Mouse (Mus musculus) monocyte, adult 2 months (primary cell): ENCODE results near the gene Trip4.
A peak's percentile ranks its signal among the peaks of the same experiment; 100 is the strongest.

Source experiments
- DNase-seq, 2 experiments: peaks; one replicate each; pipeline ENCODE4 v3.0.0; 2022; ENCODE audit warnings: low spot score in 2 of 2, low read depth in 1 of 2

Trip4 gene

DNA sequence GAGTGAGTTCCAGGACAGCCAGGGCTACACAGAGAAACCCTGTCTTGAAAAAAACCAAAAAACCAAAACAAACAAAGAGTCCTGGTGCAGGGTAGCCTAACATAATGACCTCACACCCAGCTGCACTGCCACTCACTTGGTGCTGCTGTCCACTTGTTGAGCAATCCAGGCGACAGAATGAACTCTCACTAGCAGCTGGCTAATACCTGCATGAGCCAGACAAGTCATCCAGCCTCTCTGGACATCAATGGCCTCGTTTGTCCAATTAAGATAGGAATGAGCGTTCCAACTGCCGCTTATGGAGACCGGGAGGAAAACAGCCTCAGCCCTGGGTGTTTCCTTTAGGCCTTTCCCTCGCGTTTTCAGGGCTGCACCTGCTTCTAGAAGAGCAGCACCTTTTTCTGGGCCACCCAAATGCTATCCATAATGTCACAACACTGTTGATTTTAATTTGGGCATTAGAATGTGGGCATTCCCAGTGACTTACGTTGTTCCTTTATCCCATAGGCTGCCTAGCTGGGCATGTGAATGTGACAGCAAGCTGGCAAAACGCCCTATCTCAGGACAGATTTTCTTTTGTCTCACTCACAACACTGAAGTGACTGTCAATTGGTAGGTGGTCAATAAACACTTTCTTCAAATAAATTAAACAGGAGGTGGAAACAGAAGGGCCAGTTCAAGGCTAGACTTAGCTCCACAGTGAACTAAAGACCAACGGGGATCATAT lies 73.8 kb downstream of the Trip4 start:
- no peak for DNase-seq

DNA sequence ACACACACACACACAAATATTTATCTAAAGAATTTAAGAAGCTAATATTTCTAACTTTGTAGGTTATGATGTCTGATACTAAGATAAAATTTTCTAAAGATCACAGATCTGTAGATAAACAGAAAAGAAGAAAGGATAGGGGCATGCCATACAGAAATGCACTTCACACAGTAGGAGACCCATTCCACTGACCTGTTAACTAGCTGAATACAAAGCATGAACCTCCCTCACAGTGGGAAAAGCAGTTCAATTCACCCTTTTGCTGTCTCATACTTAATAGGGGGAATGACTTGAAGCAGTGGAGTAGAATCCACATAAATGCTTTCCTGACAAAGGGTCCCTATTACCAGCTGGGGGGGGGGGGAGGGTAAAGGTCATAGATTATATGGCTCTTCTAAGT lies 75.0 kb downstream of the Trip4 start:
- no peak for DNase-seq

DNA sequence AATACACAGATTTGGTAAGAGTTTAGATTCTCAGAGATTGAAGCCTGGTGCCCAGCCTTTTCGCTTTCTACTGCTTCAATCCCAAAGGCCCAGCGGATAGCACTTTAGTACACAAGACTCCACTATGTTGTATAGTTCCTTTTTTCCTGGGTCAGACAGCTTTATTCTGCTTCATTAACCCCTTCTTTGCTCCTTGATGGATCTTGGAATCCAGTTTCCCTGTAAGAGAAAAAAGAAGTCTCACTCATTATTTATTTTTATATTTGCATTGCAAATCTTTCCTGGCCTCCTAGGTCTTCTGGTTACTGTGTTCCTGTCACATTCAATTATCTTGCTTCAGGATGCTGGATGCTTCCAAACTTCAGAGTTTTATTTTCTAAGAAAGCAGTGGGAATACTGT lies 75.4 kb downstream of the Trip4 start:
- no peak for DNase-seq

DNA sequence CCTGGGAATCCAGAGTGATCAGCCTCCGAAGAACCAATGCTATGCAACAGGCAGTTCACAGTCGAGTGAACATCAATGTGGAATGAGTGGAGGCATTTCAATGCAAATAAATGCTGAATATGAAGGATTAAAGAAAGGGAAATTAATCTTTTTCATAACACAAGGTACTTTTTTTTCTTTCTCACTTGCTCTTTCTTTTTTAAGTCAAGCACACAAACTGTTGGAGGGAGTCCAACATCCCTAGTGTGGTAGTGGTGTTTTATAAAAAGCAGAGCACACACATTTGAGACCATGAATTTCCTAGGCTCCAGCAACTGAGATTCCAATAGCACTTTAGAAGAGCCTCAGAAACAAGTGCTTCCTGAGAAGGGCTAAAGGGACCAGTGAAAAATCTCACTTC lies 76.6 kb downstream of the Trip4 start:
- no peak for DNase-seq

DNA sequence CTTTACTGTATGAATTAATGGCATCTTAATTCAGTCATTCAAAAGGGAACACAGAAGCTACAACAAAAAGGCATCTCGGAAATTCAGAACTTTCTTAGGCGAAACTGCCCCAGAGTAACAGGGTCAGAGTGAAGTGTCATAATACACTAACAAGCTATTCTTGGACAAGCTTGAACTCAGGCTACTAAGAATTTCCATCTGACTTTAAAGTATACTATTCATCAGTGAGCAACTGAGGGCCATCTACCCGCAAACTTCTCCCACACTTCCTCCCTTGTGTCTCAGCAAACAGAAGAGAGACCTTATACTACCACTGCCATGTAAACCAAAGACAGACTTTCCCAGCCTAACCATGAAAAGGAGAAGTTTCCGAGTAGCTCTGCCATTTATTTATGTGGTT lies 77.4 kb downstream of the Trip4 start:
- no peak for DNase-seq

DNA sequence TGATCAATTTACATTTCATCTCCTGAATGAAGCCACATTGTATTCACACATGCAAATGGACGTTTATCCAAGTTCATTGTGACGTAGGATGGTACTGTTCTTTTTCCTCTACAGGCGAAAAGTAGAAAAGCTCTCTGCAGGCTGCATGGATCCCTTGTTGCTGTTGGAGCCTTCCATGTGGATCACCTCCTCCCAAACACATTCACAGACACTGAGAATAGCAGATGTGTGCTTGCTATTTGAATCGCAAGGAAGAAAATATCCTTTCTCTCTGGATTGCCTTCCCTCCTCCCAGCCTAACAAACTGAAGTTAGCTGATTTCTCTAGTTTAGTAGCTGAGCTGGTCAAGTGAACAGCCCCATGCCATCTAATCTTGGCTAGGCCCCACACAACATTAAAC lies 78.3 kb downstream of the Trip4 start:
- DNase-seq, result no peak

DNA sequence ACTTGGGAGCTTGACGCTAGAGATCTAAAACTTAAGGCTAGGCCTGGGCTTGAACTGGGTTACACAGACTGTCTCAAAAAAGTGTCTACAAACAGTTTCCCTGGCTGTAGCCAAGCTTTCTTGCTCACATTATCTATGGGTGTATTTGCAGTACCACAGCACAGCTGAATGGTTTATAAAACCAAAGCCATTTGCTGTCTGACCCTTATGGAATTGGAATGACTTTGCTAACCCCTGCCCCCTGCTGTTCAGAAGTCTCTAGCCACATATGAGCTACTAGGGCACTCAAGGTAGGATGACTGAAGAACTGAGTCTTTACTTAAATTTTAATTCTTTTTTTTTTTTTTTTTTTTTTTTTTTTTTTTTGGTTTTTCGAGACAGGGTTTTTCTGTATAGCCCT lies 79.2 kb downstream of the Trip4 start:
- no peak for DNase-seq

DNA sequence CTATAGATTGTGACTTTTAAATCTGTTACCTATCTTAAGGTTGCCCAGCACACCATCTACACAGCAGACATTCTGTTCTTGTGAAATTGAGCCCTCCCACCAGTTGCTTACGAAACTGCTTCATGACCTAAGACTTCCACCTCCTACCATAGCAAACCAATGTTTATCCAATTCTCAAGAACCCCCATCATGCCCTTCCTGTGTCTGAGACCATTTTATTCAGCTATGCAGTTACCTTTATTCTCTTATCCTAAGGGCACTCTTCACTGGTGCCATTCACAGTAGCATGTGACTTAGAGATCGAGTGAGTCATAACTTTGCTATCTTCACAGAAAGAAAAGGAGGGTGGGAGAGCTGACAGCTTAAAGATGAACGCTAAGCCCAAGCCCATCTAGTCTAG lies 80.1 kb downstream of the Trip4 start:
- DNase-seq, result no peak

DNA sequence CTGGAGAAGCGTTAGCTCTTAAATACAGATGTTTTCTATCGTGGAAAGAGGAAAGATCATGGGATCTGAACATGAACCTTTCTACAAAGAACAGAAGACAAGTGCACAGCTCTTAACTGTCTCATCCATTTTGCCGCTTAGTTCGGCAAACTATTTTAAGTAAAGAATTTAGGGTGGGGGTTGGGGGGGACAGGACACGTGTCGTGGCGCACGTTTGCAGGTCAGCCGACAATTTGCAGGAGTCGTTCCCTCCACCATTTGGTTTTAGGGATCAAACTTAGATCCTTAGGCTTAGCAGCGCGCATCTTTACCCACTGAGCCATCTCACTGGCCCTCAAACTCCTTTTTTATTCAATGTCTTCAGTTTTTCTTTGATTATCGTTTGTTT lies 80.6 kb downstream of the Trip4 start:
- no peak for DNase-seq

DNA sequence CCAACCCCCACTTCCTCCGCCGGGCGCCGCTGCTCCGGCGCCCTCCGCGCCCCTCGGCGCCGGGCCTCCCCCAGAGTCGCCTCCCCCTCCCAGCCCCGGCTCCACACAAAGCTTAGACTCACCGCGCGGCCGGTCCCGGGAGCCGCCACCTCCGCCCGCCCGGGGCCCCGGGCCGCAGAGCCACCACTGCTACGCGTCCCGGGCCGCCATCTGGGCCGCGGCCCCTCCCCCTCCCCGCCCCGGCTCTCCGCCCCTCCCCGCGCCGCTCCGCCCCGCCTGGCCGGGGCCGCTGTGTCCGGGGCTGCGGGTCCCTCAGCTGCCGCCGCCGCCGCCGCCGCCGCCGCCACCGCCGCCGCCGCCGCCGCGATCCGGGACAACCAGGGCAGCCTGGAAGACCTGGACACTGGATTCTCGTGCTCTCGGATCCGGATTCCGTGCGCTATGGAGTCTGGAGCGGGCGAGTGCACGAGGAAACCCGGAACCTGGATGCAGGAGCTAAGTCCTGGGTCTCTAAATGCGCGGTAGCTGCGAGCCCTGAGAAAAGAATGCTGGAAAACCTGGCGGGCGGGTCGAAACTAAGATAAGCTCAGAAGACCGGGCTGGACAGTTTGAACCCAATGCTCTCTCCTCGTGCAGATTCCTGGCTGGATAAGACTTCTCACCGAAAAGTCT lies 81.1 kb downstream of the Trip4 start, which contains the start of gene Zfp609:
Gene Zfp609, minus strand, starts transcription at position 221 of the 672 bp plus-strand sequence.
- peak; percentile 68 to 87 for DNase-seq

DNA sequence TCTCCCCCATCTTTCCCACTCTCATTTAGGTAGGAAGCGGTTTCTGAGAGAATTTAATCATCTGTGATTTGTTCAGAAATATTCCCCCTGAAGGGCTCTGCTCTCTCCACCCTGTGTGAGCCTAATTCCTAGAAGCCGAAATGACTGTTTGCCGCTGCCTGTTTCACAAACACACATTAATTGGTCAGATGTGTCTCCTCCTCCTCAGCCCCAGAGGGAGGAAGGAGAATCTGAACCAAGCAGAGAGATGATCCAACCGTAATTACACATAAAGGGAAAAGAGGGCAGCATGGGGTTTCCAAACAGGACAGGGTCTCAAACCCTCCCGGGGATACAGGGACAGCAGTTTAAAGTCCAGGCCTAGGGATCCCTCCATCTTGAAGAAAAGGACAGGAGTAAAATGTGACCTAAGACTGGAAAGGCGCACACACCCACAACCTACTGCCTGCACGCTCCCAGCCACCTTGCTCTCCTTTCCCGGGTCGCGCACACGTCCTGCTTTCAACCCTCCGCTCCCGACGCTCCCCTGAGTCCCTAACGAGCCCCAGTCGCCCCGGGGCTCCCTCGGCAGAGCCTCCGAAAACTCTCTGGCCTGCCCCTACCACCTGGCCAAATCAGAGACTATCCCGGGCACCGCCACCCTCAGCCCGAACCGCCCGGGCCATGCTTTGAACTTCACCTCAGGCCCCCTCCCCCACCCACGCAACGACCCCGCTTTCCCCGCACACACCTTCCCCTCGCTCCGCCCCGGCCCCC lies 81.8 kb downstream of the Trip4 start:
- DNase-seq, result no peak

DNA sequence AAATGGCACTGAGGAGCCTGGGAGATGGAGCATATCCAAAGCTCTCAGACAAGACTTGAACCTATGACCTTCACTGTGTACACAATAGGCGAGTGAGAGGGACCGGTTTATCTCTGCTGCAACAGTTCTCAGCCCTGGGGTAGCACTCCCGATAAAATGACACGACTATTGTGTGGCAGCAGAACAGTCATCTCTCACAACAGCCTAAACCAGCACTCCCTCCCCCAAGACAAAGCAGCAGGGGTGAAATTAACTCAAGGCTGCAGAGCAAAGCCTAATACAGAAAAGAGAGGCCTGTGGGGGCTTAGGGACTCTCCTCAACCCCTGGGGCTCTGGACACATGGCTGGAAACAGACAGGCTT lies 82.4 kb downstream of the Trip4 start:
- DNase-seq, result no peak

DNA sequence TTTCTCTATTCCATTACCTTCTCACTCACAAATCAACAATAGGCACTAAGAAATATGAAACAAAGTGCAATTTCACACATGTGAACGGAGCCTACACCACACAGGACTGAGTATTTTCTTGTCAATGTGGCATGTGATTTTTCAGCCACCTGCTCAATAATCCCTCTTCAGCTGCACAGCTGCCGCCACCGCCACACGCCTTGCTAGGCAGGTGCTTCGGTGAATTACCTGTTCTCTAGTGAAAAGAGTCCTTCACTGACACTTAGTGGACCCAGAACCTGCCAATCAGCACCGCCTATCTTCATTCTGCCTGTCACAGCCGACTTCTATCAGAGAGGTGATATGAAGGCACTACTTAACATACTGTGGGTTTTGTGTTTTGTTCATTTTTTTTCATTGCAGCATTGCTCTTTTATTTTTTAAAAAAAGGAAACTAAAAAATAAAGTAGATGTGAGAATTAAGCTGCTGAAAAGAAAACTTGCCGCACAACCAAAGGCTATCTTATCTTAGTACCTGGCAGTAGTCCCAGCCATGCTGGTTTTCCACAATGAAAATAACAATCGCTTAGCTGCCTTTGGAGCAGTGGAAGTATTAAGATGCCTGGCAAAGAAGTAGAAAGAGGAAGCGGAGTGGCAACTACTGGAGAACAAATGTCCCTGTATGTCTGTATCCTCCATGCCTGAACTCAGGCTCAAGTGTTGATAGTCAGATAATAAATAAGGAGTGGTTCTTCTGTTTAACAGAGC lies 84.7 kb downstream of the Trip4 start:
- no peak for DNase-seq

DNA sequence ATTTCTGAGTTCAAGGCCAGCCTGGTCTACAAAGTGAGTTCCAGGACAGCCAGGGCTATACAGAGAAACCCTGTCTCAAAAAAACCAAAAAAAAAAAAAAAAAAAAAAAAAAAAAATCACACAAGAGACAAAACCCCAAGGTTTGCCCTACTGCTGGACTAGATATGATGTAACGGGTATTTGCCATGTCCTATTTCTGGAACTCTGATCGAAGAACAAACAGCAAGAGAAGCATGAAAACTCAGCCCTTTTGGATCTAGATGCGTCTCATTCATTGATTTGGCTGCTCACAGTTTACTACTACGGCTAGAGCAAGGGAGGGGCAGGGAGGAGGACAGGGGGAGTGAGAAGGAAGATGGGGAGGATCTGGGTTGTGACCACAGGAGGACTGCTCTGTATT lies 86.6 kb downstream of the Trip4 start:
- DNase-seq, result no peak

DNA sequence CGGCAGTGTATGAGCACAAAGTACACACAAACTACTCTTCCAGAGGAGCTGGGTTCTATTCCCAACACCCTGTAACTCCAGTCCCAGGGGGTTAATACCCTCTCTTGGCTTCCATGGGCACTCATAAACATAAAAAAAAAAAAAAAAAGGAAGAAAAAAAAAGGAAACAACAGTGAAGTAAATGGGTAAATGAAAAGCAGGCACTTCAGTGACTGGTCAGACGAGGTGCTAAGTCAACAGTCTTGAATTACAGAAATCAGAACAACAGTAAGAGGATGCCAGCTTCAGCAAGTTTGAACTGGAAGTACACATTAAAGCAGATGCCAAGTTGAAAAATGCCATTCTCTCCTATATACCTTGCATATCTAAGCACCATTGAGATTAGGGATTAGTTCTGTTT lies 88.3 kb downstream of the Trip4 start:
- DNase-seq, result no peak

DNA sequence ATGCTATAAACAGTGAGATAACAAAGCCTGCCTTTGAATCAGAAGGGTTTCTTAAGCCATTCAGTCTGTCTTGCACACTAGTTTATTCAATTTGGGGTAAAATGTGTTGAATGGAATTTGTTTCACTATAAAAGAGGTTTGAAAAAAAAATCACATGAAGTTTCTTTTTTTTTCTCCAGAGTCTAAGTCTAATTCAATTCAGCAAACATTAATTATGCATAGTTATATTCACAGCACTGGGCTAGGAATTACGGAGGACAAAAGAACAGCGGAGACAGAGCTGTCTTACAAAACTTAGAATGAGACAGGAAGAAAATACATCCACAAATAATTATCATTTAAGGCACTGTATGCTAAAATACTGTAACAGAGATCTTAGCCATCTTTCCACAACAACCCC lies 90.2 kb downstream of the Trip4 start:
- DNase-seq, result no peak

DNA sequence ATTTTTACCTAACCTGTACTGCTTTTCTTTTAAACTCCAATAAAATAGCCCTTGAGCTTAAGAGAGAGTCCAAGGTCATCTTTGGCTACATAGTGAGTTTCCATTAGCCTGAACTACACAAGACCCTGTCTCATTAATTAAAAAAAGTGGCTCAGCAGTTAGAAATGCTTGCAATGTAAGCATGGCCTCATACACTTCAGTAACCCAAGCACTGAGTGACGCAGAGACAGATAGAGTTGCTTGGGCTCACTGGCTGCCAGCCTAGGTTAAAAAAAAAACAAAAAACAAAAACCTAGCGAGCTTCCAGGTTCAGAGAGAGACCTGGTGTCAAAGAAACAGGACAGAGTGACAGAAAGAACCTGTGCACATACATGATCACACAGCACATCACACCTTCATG lies 95.8 kb downstream of the Trip4 start:
- DNase-seq, result no peak

DNA sequence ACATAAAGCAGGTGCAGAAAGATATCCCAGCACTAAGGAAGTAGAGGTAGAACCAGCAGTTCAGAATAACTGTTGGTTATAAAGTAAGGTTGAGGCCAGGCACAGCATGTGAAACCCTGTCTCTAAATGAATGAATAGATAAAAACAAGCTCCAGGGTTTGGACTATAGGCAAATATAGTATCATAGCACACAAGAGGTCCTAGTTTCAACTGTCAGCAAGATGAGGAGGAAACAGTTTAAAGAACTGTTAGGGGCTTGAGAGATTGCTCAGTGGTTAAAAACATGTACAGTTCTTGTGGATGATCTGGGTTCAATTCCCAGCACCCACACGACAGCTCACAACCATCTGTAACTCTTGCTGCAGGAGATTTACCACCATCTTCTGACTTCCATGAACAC lies 96.8 kb downstream of the Trip4 start:
- no peak for DNase-seq

DNA sequence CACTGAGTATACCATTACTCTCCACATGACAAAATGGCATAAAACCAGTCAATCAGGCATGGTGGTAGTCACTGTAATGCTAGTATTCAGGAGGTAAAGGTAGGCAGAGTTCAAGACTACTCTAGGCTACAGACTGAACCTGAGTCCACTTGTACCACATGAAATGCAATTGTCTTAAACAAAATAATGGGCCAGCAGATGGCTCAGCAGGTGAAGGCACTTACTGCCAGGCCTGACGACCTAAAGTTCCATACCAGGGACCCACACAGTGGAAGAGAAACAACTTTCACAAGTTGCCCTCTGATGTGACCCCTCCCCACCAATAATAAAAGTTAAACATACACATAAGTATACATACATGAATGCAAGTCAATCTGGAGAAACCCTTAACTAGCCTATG lies 100.8 kb downstream of the Trip4 start:
- no peak for DNase-seq

DNA sequence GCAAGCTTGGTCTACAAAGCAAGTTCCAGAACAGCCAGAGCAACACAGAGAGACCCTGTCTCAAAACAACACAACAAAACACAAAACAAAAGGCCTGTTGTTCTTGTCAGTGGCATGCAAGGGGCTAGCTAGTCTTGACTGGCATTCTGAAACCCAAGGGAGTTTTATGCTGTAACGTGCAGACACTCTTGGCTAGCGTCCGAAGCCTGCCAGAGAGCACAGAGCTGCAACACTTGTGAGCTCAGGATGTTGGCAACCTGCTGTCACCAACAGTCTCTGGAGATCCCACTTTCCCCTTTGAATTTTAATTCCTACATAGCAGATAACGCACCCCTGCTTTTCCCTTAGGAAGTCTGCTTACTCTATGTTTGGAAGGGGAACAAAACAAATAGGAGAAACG lies 101.3 kb downstream of the Trip4 start:
- DNase-seq, result no peak

DNA sequence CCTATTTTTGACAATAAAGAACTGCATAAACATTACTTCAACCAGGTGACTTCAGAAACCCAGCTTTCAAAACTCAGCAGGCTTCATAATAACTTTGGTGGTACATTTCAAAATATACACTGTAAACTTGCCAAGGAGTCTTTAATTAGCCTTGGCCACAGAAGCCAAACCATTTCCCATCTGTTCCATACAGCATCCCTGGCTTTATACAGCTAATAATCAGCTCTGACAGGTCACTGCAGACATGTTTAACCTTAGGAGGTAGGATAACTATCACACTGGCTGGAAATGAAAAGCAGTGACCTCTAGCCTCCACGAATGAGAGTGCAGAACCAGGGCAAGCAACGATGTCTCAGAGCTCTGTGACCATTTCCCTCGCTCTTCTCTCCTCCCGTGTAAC lies 108.8 kb downstream of the Trip4 start:
- no peak for DNase-seq

DNA sequence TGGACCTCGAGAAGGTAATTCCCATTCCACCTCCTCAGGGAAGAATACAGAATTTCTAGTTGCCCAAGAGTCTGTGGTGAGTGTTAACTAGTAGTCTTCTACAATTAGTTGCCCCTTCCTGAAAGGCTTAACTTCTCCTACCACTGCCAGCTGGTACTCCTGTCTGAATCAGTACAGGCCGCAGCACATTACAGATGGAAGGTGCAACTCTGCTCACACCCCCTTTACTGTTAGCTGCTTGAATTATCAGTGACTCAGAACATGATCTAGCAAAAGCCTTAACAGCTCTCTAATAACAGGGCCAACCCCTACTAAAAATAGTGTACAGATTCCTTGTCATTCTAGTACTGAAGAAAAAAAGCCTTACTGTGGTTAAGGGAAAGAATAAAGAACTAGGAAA lies 112.9 kb downstream of the Trip4 start:
- no peak for DNase-seq
